Mouse (Mus musculus) spleen, postnatal 10 days (tissue): ENCODE data around the gene Nipal4.
A peak's percentile ranks its signal among the peaks of the same experiment; 100 is the strongest.

Experiments used
- DNase-seq, 2 experiments: peaks; one replicate each; pipeline ENCODE4 v3.0.0; 2021 to 2022; ENCODE audit warnings: low spot score in 2 of 2

The Nipal4 gene

DNA sequence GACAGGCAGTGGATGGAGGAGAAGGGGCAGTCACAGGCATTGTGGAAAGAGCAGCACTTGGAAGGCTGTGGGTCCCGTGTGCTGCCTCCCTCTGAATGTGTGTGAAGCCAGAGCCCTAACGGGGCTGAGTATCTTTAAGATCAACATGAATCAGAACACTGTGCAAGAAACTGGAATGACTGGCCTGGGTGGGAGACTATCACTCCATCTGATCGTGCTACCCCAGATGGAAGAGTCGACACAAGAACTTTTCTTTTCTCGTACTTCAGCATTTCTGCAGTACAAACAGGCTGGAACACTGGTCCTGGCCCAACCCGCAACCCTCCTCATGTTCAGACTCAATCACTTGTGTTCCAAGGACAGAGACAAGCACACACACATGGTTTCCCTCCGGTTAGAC is 2.2 kb upstream of the Nipal4 start:
- no peak for DNase-seq

DNA sequence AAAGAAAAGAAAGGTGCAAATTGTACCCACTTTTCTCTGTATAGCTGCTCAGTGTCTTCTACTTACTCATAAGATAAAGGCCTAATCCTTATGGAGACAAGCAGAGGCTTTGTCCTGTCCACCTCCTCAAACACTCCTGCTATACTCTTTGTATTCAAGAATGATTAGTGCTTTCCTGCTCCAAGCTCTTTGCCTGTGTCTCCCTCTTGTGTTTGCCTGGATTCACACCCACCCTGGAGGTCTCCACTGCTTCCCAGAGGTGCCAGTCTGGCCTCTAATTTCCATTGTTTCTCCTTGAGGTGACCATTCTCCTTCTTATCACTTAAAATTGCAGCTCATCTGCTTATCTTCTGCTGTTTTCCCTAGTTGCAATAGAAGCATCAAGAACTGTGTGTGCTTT is 8.8 kb downstream of the Nipal4 start:
- no peak for DNase-seq

DNA sequence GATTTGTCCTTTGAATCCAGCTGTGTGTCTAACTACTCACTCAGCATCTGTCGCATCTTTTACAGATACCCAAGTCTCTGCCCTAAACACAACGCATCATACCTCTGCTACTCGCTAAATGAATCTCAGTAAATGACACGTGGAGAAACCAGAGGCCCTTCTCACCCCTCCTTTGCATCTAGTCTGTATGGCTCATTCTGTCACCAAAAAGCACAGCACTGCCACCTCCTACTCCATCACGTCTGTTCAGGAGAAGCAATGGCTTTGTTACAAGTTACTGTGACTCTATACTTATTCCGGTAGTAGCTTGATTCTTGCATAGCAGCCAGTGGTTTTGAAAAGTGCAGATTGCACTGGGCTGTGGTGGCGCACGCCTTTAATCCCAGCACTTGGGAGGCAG is 9.4 kb downstream of the Nipal4 start:
- no peak for DNase-seq

DNA sequence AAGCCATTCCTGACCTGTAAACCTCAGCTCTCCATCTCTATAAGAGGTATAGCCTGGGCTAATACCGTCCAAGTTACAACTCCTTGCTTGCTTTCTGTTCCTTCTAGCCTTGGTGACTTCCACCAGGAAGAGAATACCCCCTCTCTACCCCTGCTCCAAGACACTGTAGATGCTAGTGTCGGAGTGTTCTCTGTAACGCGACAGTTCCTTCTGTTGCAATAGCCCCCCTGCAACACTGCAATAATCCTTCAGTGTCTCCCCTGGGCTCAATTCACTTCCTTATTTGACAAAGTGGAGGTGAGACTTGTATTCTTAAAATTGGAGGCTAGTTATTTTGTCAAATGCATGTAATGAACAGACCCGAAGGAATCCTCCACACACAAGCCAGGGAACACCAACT is 19.7 kb downstream of the Nipal4 start:
- no peak for DNase-seq

DNA sequence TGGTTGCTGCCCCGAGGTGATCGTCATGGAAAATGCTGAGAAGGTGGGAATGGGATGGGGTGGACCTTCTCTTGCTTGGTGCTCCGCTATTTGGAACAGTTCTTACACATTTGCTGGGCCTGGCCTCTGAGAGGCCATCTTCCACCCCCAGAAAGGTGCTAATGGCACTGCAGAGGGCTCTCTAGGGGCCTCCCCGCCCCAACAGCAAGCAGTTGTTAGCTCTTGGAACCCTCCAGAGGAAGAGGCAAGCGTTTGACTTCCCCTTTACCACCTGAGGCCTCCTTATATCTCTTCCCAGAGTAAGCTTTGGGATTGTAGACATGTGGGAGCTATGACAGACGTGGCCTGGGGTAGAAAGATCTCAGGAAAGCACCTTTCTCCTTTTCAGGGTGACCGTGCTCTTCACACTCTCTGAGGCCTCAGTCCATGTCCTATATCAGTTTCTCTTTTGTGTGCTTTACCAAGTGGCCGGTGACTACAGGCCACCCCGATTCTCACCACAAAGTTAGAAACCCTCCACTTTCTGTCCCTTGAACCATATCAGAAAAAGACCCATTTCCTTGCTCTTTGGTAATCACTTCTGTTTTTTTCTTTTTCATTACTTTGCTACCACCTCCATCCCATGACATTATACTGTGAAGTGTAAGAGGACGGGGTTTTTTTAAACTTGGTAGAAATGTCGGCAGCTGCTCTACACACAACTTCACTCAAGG is 21.0 kb downstream of the Nipal4 start:
- DNase-seq: peak in 1 of 2 experiments; percentile 48

DNA sequence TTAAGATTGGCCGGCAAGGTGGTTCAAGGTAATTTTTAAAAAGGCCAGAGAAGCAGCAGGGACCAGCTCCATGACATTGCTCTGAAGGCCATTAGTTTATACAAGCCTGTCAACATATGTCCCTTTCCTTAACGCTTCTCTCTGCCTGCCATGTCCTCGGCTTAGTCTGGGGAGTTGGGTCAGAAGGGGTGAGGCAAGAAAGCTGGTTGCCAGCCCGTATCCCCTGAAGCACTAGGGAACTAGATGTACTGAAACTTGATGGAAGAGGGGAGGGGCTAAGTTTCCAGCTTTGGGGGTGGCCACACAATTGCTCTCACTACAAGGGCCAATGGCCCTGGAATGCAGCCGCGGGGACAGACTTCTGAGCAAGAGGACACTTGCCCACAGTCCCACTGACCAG is 23.0 kb downstream of the Nipal4 start:
- DNase-seq: no peak

DNA sequence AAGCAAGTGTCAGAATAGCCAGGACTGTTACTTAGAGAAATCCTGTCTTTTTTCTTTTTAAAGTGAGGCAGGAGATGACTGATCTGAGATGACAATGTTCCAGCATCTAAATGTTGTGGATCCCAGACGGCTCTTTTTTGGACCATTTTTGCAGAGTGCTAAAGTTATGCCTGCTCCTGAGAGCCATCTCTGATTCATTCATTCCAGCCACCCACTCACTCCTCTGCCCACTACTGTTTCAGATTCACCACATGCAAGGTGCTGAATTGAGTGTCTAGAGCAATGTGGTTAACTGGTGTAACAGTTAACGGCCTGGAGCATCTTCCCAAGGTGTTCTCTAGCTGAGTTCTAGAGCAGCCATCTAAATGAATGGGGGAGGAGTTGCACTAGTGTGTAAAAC is 31.4 kb downstream of the Nipal4 start:
- no peak for DNase-seq

DNA sequence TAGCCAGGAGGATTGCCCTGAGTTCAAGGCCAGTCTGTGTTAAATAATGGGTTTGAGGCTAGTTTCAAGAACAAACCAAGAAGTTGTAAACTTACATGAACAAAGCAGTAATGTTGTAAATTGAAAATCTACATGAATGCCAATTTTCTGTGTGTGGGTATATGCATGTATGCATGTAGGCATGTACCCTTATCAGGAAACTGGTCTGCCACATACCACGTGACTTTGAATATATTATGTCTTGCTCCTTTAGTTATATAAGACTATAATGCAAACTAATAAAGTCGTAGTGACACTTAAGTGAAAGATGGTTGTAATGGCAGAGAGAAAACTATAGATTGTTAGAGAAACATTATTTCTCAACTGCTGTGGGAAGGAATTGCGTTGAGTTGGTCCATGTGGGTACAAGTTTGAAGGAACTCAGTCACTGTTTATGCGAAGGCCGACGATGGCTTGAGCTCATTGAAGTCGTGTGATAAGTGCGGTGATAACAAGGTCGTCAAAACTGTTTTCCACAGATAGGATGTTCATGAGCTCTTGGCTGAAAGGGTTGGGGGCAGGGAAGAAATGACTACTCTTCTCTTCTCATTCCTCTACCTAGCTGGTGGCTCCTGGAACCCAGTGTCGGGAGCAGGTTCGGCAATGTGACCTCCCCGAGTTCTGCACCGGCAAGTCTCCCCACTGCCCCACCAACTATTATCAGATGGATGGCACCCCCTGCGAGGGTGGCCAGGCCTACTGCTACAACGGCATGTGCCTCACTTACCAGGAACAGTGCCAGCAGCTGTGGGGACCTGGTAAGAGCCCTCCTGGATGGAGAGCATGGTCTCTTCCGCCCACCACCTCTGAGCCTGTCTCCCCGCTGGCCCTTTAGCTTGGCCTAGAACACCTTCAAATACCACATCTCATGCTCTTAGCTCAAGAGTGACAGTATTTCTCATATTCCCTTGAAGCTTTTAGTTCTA is 35.0 kb downstream of the Nipal4 start:
- no peak for DNase-seq

DNA sequence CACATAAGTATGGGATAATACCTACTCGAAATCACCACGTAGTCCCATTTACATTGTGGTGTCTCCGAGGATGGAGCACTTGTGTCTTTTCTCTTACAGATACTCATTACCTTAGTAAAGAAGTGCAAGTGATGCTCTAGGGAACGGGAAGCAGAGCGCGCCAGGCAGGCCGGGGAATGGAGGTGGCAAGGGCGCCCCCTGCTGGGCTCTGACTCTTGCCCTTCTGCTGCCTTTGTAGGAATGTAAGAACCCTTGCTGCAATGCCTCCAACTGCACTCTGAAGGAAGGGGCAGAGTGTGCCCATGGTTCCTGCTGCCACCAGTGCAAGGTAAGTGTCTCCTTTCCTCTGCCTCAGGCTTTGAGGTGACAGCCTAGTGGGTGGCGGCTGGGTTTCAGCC is 37.8 kb downstream of the Nipal4 start:
- peak; percentile 74 to 90 for DNase-seq

DNA sequence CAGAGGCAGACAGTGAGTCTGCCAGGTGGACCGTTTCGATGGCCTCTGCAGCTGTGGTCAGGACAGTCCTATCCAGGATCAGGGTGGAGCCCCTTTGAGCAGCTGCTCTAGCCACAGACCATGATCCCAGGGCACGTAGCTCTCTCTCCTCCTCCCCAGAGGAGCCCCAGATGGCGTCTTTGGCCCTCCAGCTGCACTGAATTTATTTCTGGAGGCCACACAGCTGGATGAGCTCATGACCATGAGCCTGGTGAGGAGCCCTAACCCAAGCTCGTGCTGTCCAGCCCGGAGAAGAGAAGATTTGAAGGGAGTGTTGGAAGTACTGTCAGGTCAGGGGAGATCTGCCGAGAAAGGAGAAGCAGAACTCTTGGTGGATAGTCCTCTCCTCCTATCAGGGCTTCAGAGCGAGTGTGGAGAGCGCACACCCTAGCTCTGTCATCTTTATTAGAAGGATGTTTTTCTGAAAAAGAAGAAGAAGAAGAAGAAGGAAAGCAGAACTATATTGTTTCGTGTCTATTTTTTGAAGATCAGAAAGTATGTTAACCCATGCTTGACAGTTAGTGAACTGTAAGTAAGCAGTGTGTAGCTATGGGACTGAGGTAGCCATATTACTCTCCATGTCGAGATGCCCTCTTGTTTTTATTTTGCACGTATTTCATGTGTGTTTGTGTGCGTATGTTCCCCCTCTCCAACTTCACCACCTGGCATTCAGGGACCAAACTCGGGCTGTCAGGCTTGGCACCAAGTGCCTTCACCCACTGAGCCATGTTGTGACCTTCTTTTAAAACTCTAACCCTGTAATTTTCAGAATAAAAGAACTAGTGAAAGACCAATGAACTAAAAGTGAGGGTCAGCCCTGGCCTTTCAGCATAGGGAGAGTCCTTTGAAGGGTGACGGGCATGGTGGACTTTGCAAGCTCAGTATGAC is 38.4 kb downstream of the Nipal4 start:
- DNase-seq: peak; percentile 45 to 57

DNA sequence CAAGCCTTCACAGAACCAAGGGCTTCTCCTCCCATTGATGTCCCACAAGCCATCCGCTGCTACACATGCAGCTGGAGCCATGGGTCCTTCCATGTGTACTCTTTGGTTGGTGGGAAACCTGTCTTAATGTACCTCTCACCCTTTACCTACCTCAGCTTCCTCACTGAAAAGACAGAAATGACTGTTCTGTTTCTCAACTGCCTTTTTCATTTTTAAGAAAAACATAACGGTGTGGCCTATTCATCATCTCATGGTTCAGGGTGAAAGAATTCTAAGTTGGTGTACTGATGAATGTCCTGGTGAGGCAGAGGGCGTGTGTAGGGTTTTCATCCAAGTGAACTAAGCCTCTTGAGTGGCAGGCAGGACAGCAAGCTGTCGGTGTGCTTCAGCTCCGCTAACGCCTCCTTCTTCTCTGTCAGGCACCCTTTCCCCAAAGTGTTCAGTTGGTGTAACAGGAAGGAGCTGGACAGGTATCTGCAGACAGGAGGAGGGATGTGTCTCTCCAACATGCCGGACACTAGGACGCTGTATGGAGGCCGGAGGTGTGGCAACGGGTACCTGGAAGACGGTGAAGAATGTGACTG is 39.4 kb downstream of the Nipal4 start:
- DNase-seq: no peak

DNA sequence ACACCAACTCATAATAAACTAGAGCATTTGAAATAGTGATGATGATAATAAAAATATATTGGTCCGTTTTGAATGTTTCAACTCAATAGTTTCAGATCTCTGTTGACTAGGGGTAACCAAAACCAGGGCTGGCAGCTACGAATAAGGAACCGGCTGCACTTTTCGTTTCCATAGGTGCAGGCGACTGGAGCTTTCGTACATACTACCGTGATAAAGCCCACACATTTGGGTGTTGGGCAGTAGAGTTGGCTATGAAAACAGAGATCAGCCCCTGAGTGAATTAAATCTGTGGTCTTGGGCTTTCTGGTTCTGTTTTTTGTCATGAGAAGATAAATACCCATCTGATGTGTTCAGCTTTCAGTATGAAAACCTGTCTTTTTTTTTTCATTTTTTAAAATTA is 40.0 kb downstream of the Nipal4 start:
- no peak for DNase-seq

DNA sequence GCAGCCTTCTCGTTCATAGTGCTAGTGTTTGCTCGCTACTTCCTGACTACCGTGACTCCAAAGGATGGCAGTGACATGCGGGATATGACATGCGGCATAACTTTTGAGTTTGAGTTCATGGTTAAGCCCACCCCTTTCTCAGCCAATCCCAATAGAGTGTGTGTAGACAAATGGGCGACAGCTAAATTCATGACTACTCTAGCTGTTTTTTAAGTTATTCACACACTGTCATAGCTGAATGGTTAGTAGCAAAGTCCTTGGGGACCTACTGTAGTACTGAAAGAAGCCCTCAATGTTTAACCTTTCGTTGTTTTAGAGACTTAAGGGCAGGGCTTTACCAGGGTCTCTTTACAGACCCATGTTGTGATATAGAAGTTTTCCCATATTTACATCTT is 40.5 kb downstream of the Nipal4 start:
- DNase-seq: no peak

DNA sequence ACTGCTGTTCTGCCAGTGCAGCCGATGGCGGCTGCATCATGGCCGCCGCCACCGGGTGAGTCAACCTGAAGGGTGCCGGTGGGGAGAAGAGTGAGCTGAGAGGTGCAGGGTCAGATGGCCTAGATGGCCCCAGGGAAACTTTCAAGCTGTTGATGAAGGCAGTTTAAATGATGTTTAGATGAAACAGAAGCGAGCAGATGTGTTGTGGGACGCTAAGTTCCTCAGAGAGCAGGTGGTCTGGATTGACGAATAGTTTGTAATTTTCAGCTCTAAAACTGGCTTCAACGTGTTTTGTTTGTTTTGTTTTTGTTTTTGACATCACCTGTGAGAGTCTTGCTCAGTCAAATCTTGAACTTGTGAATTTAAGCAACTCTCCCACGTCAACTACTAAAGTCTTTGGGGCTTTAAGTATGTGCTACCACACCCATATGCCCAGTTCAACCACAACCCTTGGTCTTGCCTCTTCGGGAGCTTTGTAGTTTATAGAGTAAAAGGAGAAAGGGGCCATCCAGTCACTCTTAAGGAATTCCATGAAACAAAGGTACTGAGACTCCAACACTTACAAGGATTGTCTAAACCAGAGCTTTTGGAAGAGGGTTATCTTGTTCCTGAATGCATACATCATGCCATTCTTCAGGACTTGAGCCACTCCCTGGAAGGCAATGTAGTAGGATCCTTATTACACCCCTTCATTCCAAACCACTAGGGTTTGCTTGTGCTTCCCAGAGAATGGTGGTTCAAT is 41.0 kb downstream of the Nipal4 start:
- no peak for DNase-seq

DNA sequence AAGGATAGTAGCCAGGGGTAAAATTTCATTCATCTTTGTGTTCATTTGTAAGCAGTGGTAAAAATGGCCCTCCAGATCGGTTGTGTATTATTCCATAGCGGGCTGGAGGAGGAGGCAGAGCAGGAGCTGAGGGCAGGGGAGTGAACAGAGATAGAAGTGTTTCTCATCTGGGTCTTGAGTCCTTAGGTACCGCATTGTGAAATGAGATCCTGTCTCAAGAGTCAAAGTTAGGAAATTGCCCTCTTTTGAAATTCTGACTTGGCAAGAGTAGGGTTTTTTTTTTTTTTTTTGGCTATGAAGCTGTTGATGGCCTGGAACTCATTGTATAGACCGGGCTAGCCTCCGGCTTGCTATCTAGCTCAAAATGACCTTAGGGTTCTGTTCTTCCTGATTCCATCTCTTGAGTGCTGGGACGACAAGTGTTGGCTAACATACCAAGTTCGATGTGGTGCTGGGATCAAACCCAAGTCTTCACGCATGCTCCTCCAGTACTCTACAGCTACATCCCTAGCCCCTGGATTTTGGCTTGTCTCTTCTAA is 42.9 kb downstream of the Nipal4 start:
- no peak for DNase-seq

DNA sequence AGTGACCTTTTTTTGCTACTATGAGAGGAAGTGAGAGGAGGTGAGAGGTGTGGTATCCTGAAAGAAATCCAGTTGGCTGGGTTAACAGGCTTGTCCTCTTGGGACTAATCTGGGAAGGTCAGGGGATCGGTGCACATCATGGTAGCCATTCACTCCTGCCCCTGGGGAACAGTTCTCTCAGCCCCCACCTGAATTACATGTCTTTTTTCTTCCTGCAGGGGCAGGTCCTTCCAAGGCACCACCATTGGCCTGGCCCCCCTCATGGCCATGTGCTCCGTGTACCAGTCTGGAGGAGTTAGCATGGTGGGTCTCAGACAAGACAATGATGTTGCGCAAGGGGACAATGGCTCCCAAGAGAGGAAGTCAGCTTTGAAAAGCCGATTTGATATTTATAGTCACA is 43.4 kb downstream of the Nipal4 start:
- no peak for DNase-seq

DNA sequence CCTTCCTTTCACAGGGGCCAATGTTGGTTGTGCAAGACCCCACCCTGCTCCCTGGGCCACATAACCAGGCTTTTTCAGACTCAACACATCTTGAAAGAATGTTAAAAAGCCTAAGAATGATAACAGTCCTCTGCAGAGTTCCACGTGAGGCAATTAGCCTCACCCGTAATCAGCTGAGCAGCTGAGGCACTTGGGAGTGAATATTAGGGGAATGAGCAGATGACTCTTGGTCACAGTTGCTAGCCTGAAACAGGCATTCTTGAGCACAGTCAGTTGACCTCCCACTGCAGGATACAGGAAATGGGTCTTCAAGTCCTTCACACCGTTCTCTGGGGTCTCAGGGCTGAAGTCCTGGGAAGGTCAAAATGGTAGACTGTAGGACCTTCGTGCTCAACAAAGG is 44.6 kb downstream of the Nipal4 start:
- DNase-seq: no peak

DNA sequence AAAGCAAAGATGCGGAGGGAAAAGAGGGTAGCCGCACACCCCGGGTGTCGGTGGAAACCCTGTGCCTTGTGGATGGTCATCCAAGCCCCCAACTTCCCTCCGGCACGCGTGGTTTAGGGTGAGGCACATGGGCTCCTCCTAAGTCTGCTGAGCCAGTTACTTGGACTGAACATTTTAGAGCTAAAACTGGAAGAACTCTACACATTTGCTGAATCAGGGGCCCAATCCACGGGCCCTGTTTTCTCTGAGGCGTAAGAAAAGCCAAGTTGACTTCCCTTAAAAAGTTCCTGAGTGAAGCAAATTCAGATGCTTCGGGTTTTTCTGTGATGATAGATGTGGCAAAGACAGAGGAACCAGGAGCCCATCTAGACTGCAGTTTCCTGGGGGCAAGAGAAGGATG is 46.2 kb downstream of the Nipal4 start:
- DNase-seq: no peak

DNA sequence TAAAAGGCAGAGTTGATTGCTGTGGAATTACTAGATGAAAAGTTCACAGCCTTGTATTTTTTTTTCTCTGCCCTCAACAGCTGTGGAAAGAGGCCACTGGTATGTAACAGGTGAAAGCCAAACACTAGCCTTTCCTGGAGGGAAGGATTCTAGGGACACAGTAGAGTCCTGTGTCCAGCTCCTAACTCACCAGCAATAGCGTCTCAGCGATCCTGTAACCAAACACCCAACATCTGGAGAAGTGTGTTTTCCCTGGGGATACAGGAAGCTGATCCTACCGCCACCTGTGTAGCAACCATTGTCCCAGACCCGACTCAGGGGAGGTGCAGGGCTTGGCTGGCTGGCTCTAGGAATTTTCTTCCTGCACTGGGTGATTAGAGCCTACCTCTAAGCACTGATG is 46.7 kb downstream of the Nipal4 start:
- no peak for DNase-seq

DNA sequence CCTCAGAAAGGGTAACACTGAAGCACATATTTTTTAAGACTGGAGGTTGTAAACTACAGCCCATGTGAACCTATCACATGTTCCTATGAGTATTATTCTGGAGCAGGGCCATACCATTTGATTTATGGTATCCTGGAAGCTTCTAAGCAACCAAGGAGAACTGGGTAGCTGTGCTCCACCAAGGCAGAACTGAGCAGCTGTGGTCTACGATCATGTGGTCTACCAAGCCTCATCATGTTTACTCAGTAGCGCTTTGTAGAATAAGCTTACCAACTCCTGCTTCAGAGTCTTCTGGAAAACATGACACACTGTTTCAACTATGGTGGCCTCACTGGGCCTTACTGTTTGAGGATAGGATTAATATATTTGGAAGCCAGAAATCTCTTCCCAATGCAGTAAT is 49.8 kb downstream of the Nipal4 start:
- no peak for DNase-seq
